Mouse (Mus musculus) Patski (cell line): Measurements from ENCODE around the gene Abcf2. TPM values are rescaled to one million over a fixed set of nuclear protein-coding genes. Genes with fewer than 3 reads are reported as not detected.

Experiments
- ATAC-seq: fragments of 100-300 bp; one replicate; pipeline ENCODE4 v1.8.0; 2021
- CTCF ChIA-PET: fragments of 350-600 bp; sonication (Branson Sonifier 250); formaldehyde crosslinking; loops from one replicate; lab custom pipeline; 2022; ENCODE audit warnings: inconsistent platforms; lab: Charles Lee
- POLR2A ChIA-PET: fragments of 350-600 bp; sonication (Branson Sonifier 250); formaldehyde crosslinking; loops from one replicate; lab custom pipeline; 2022; ENCODE audit warnings: antibody characterized with exemption, inconsistent platforms; lab: Charles Lee
- DNase-seq: peaks from one replicate; pipeline ENCODE4 v3.0.0-alpha.2; 2011; ENCODE audit warnings: low read depth, low spot score
- H3K27me3 ChIP-seq: fragments of 371-371 bp; one replicate; pipeline ENCODE4 v1.5.1; 2021
- CTCF ChIP-seq: fragments of 100-300 bp; IDR thresholded peaks from one replicate; pipeline ENCODE4 v1.5.1; 2021
- in situ Hi-C: fragments of 300-500 bp; cut with MboI; formaldehyde crosslinking; loops from 3 replicates; pipeline ENCODE4 v1.11.1; 2018; ENCODE audit warnings: low pct_unique_long_range_greater_than_20kb, mixed read lengths
- polyA plus RNA-seq: library from polyadenylated mRNA; unstranded; gene quantifications from one replicate; pipeline ENCODE4 v1.2.3, GENCODE M21; 2021

The Abcf2 gene
- polyA plus RNA-seq, 1 experiment from 2014 or later = 110 TPM

DNA sequence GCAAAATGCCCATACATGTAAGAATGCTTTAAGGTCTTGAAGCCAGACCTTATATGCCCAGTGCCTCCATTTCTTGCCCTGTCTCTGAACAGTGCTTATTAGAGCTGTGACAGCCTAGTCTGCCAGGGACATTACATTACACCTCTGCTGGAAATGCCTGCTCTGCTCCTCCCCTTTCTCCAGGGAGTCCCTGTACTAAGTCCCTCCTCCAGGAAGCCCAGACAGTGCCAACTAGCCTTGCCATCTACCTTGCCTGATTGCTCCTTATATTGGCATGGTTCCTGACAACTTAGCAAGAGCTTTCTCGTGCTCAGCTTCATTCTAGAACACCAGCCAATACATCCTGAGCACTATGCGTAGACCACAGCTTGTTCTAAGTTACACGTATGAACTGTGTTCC is 41.5 kb downstream of the Abcf2 start:
- ATAC-seq = no peak
- POLR2A ChIA-PET = no interaction called here
- H3K27me3 ChIP-seq = peaks cover 8% of the 10 kb centered on the region
- no peak for TF ChIP-seq CTCF
- CTCF ChIA-PET = interaction anchor here (1.8 kb wide), 1 partner anchor 61 kb away, joined by 5 read pairs; no protein-coding TSS in a partner anchor
- in situ Hi-C loops = no loop called here
- DNase-seq = no peak

DNA sequence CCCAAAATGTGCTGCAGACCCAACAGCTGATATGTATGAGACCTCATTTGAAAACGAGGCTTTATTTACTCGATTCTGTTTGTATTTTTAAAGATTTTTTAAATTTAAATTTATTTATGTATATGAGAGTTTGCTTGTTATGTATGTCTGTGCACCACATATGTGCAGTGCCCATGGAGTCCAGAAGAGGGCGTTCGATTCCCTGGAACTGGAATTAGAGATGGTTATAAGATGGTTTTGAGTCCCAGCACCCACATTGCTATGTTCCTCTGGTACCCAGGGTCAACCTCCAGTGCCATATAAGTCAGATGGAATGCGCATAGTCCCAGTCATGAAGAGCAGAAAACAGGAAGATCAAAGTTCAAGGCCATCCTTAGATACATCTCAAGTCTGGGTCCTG is 43.0 kb downstream of the Abcf2 start:
- peaks cover 13% of the 10 kb centered on the region for H3K27me3 ChIP-seq
- no peak for TF ChIP-seq CTCF
- ATAC-seq = no peak
- ChIA-PET CTCF (interaction anchor here (1.1 to 1.8 kb wide), 2 partner anchors 17 to 63 kb away, joined by 4 to 5 read pairs; no protein-coding TSS in a partner anchor), POLR2A (no interaction called here)
- DNase-seq = no peak
- in situ Hi-C loops = no loop called here

DNA sequence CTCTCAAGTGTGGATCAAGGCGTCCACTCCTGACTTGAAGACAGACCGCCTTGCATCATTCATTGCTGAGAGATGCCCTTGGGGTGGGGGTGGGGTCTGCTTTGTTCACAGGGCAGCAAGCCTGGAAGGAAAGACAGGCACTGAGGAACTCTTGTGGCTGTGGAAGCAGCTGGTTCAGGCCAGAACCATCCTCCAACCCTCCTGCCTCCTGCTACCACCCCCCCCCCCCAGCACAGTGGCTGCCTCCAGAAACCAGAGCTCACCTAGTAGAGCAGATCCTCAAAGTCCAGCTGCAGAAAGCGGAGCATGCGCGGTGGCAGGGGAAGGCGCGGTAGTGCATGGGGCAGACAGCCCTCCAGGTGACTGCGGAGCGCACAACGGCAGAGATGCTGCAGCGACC is 43.9 kb downstream of the Abcf2 start:
- peaks cover 18% of the 10 kb centered on the region for H3K27me3 ChIP-seq
- no peak for DNase-seq
- no peak for ATAC-seq
- in situ Hi-C loops = no loop called here
- TF ChIP-seq CTCF = no peak
- ChIA-PET POLR2A (no interaction called here), CTCF (interaction anchor here (1.1 kb wide), 1 partner anchor 16 kb away, joined by 4 read pairs; no protein-coding TSS in a partner anchor)

DNA sequence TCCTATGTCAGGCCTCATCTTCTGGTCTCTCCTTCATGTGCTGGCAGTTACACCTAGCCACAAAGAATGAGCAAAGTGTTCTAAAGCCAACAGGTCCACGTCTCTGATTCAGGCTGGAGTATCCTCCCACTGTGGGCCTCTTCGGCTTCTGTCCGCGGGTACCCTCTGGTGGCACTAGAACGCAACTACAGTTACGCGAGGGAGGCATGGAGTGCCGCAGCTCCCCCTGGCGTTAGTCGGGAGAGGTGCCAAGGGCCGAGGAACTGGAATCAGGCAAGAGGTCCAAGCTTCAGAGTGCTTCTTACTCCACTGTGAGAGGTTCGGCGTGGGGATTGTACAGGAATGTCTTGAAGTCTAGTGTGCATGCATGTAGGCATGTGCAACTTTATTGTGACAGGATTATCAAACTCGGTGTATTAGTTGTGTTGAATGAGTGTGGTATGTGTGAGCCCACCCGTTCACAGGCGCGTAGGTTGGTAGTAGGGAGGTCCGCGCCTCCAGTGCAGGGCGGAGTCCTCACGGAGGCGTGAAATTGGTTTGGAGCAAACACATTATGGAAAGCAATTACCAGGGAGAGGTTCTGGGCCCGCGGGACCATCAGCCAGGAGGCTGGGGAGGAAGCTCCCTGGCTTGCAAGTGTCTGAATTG is 47.1 kb downstream of the Abcf2 start:
- ATAC-seq (peak; percentile 82), DNase-seq (peak; percentile 58)
- TF ChIP-seq CTCF = peak; percentile 100
- H3K27me3 ChIP-seq = peaks cover 40% of the 10 kb centered on the region
- CTCF ChIA-PET = interaction anchor here (0.7 to 3.4 kb wide), 16 partner anchors 8 to 135 kb away, joined by 3 to 10 read pairs (median 3); partner anchors contain the start of genes 4931409K22Rik and Asb10
- POLR2A ChIA-PET = interaction anchor here (1.0 kb wide), 1 partner anchor 14 kb away, joined by 3 read pairs; no protein-coding TSS in a partner anchor
- in situ Hi-C loops = no loop called here

DNA sequence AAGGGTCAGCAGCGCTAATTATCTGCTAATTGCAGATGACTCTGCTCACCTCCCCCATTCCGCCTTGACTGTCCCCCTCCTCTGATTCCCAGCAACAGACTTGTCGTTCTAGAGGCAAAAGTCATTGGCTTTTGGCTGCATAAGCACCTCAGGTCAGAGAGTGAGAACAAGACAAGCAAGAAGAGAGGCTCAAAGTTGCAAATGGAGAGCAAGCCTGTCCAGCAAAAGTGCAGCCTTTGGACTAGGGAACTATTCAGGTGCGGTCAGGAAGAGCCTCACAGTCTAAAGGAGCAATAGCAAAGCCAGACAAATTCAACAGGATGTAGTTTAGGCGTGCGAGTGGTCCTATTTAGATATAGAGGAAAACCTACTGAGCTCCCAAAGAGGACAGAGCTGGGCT is 49.5 kb downstream of the Abcf2 start:
- no peak for TF ChIP-seq CTCF
- POLR2A ChIA-PET = no interaction called here
- in situ Hi-C loops = no loop called here
- H3K27me3 ChIP-seq = peaks cover 55% of the 10 kb centered on the region
- ATAC-seq (no peak), DNase-seq (no peak)
- CTCF ChIA-PET = interaction anchor here (0.8 to 1.6 kb wide), 2 partner anchors 17 to 30 kb away, joined by 3 to 9 read pairs; no protein-coding TSS in a partner anchor

DNA sequence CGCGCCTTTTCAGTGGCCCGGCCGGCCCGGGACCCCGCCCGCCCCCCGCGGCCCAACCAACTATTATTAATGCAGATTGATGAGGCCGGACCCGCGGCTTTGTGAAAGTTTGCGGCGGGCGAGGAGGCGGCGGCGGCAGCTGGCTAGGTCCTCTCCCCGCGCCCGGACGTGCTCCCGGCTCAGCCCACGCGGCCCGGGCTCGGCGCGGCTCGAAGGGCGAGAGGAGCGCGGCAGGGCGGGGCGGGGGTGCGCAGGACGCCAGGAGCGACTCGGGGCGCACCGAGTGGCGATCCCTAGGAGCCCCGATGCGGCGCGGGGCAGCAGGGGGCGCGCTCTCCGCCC is 50.4 kb downstream of the Abcf2 start, which contains the start of gene Gbx1:
Gbx1 (minus strand) TSS at position 314 of the 342 bp plus-strand sequence.
- TF ChIP-seq CTCF = no peak
- ATAC-seq = no peak

DNA sequence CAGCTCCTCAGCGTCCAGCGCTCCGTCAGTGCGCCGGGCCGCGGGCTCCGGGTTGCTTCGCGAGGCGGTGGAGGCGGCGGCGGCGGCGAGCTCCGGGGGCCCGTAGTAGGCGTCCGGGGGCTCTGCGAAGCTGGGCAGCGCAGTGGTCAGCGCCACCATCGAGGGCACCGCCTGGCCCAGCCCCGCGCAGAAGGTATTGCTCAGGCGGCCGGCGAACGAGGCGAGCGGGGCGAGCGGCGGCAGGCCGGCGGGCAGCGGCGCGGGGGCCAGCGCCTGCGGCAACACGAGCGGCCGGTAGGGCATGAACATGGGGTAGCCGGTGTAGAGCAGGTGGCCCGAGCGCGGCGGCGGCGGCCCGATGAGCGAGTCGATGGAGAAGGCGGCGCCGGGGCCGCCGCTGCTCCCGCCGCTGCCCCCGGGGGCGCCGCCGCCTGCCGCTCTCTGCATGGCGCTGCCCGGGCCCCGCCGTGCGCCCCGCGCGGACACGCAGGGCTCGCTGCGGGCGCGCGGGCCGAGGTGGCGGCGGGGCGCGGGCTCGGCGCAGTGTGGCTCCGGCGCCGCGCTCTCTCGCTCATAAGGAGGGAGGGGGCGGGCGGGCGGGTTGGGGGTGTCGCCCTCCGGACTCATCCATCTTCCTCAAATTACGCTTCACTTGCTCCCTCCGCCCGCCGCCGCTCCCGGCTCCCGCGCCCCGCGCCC is 50.9 kb downstream of the Abcf2 start:
- POLR2A ChIA-PET = no interaction called here

More for the DNA sequence above, 50.4 kb downstream of the Abcf2 start, which contains the start of gene Gbx1:
- ChIA-PET CTCF (no interaction called here), POLR2A (no interaction called here)
- no peak for DNase-seq
- peaks cover 58% of the 10 kb centered on the region for H3K27me3 ChIP-seq
- in situ Hi-C loops = no loop called here

DNA sequence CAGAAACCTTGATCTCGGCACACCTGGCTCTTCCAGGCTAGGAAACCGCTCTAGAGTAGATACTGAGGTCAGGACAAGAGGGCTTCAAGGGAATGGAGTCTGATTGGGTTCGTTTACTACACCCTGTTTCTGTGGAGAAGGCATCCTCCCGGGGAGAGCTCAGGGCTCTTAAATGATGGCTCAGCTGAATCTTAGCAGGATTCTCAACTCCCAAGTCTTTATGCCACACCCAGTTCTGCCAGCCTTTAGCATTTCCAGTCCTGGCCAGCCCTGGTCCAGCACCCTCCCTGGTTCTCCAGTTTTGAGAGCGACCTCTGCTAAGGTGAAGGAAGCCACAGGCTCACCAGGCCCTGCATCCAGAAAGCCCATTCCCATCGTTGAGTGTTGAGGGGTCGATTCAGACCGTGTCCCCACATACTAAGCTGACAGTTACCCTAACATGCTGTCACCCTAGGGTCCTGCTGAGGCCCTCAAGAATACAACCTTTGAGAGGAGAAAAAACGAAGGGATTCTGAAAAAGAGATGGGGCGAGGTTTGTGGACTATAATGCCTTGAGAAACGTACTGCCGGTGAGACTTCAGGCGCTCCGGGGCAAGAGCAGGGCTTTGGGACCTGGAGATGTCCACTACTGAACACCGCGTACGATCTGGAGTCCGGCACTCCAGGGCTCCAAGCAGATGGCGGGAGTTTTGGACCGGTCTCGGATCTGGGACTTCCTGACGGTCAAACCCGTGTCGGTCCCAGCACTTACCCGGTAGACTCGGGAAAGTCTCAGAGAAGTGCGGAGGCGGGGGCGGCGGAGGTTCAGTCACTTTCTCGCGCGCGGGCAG is 51.7 kb downstream of the Abcf2 start:
- DNase-seq = no peak
- peaks cover 59% of the 10 kb centered on the region for H3K27me3 ChIP-seq
- ChIA-PET CTCF (interaction anchor here (2.0 kb wide), 1 partner anchor 15 kb away, joined by 9 read pairs; no protein-coding TSS in a partner anchor), POLR2A (no interaction called here)
- no peak for ATAC-seq
- in situ Hi-C loops = no loop called here
- no peak for TF ChIP-seq CTCF

More for the DNA sequence above, 50.9 kb downstream of the Abcf2 start:
- CTCF ChIA-PET = no interaction called here
- TF ChIP-seq CTCF = no peak
- ATAC-seq (no peak), DNase-seq (no peak)
- in situ Hi-C loops = no loop called here
- peaks cover 62% of the 10 kb centered on the region for H3K27me3 ChIP-seq

DNA sequence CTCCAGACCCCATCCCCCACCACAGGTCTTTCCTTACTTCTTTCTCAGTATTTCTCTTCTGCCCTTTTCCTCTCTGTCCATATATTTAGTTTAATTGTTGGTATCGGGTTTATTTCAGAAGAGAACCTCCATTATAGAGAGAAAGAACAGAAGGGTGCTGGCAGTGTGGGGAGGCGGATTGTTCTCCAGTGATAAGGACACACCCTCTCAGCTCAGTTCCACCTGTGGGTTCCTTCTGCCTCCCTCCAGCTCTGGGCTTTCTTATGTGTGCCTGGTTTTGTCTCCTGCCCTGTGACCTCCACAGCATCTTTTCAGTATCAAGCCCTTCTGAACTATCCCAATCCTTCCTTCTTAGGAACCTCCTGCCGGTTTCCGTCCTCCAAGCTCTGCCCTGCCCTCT is 52.7 kb downstream of the Abcf2 start:
- ChIA-PET POLR2A (no interaction called here), CTCF (interaction anchor here (1.0 to 2.0 kb wide), 2 partner anchors 14 to 17 kb away, joined by 4 to 9 read pairs; no protein-coding TSS in a partner anchor)
- TF ChIP-seq CTCF = no peak
- peaks cover 56% of the 10 kb centered on the region for H3K27me3 ChIP-seq
- DNase-seq = no peak
- ATAC-seq = no peak
- in situ Hi-C loops = no loop called here

DNA sequence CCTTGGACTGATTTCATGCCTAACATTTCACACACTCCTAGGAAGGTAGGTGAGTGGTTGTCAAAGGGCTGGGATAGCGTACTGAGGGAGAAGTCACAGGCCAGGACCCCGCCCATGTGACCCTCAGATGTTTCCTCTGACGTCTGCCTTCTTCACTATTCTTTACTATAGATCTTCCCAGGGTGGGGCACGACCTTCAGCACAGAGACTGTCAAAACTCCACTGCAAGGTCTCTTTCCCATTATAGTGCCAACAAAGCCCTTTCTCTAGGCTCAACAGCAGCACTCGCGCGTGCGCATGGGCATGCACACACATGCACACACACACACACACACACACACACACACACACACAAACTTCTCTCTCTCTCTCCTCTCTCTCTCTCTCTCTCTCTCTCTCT is 53.5 kb downstream of the Abcf2 start:
- ChIA-PET CTCF (interaction anchor here (1.0 to 2.0 kb wide), 2 partner anchors 13 to 18 kb away, joined by 4 to 9 read pairs; no protein-coding TSS in a partner anchor), POLR2A (no interaction called here)
- DNase-seq = no peak
- TF ChIP-seq CTCF = no peak
- no peak for ATAC-seq
- in situ Hi-C loops = no loop called here
- peaks cover 59% of the 10 kb centered on the region for H3K27me3 ChIP-seq
